Mouse (Mus musculus) hindbrain, embryonic 12.5 days (tissue): ENCODE measurements at regions not wholly inside any gene's neighbourhood (a gene's known extent, or its start where the extent isn't known, plus 50 kb on each side); places are given as distances from the start of the nearest gene placed in this dataset.

Experiments used
- ATAC-seq: fragments of 200-750 bp; cut with Nextera tagmentation; 2 replicates; pipeline ENCODE4 v1.8.0; 2017; ENCODE audit warnings: moderate TSS enrichment; ENCODE audit not compliant: low FRiP score
- H3K27ac ChIP-seq: fragments of 300-500 bp; sonication (generic); 2 replicates; pipeline ENCODE4 v1.5.1; 2016; ENCODE audit warnings: mild to moderate bottlenecking
- H3K27me3 ChIP-seq: fragments of 300-500 bp; sonication (generic); 2 replicates; pipeline ENCODE4 v1.6.1; 2016; ENCODE audit warnings: mild to moderate bottlenecking
- H3K36me3 ChIP-seq: fragments of 300-500 bp; sonication (generic); 2 replicates; pipeline ENCODE4 v1.6.1; 2016; ENCODE audit warnings: mild to moderate bottlenecking
- H3K4me1 ChIP-seq: fragments of 300-500 bp; sonication (generic); 2 replicates; pipeline ENCODE4 v1.6.1; 2016
- H3K4me2 ChIP-seq: fragments of 300-500 bp; sonication (generic); replicated peaks from 2 replicates; pipeline ENCODE4 v1.6.1; 2016; ENCODE audit warnings: mild to moderate bottlenecking
- H3K4me3 ChIP-seq: fragments of 300-500 bp; sonication (generic); 2 replicates; pipeline ENCODE4 v1.5.1; 2016; ENCODE audit warnings: mild to moderate bottlenecking
- H3K9ac ChIP-seq: fragments of 300-500 bp; sonication (generic); 2 replicates; pipeline ENCODE4 v1.6.1; 2016; ENCODE audit warnings: mild to moderate bottlenecking, moderate library complexity
- H3K9me3 ChIP-seq: fragments of 300-500 bp; sonication (generic); replicated peaks from 2 replicates; pipeline ENCODE4 v1.6.1; 2016; ENCODE audit warnings: mild to moderate bottlenecking
- WGBS: fragments of 180-500 bp; shearing (Covaris S2); methylation state at CpG from one replicate; pipeline ENCODE4 v1.1.7; 2016; 5-methylcytosine and 5-hydroxymethylcytosine counted together

DNA sequence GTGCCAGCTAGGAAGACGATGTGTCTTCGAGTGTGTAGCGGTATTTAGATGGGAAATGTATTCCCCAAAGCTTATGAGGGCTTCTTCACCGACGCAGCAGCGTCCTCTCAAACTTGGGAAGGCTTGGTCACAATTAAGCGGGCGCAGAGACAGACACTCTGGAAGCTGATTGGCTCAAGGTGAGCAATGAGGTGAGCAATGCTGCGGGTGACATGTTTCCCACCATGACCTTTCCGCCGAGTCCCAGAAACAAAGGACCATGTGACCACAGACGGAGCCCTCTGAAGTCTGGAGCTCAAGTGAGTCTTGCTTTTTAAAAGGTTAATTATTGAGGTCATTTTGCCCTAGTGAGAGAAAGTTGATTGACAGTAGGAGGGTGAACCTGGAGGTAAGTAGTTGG lies 108.0 kb upstream of the Bach2 start:
- 65% methylated on average over 12 of the region's 12 CpGs for WGBS
- no peaks in the 10 kb centered on the region for H3K9me3 ChIP-seq
- no peak for ATAC-seq
- H3K27ac ChIP-seq, result no peak overlapping the region
- H3K36me3 ChIP-seq, result no peaks in the 10 kb centered on the region
- H3K4me1 ChIP-seq, result no peaks in the 10 kb centered on the region
- no peak overlapping the region for H3K9ac ChIP-seq
- no peak overlapping the region for H3K4me3 ChIP-seq
- no peak overlapping the region for H3K4me2 ChIP-seq
- no peaks in the 10 kb centered on the region for H3K27me3 ChIP-seq

DNA sequence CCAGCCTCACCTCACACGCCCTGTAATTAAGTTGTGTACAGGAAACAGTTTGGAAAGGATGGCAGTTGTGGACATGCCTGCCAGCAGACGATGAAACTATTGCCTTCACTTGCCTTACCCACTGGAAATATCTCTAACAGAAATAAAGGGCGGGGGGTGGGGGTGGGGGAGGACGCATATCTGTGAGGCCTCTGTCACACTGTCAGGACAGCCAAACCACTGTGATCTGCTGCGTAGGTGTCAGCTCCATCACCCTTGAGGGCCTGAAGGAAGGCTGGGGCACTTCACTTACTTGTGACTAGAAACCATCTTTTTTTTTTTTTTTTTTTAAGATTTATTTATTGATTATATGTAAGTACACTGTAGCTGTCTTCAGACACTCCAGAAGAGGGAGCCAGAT lies 106.8 kb upstream of the Bach2 start:
- no peak overlapping the region for H3K27ac ChIP-seq
- no peaks in the 10 kb centered on the region for H3K27me3 ChIP-seq
- no peak for ATAC-seq
- no peak overlapping the region for H3K9ac ChIP-seq
- H3K36me3 ChIP-seq, result no peaks in the 10 kb centered on the region
- H3K4me2 ChIP-seq, result no peak overlapping the region
- H3K4me1 ChIP-seq, result no peaks in the 10 kb centered on the region
- 83% methylated on average over 5 of the region's 5 CpGs for WGBS
- no peaks in the 10 kb centered on the region for H3K9me3 ChIP-seq
- no peak overlapping the region for H3K4me3 ChIP-seq

DNA sequence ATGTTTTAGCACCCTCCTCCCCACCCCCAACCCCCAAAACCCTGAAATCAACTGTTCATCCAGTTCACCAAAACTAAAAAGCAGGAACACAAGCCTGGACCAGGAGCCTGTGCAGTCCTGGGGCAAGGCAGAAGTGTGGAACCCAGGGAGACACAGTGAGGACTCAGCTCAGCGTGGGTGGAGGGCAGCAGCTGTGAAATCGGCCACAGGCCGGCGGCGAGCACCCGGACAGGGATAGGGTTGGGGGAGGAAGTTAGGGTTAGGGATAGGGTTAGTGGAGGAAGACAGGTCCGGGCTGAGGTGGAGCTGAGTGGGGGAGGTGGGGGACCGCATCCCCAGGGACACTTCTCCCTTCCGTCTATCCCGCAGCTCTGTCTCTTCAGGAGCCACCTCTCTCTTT lies 102.5 kb upstream of the Bach2 start:
- Histone ChIP-seq H3K4me3 (no peak overlapping the region), H3K9me3 (no peaks in the 10 kb centered on the region), H3K9ac (no peak overlapping the region), H3K4me2 (no peak overlapping the region), H3K27me3 (no peaks in the 10 kb centered on the region), H3K36me3 (no peaks in the 10 kb centered on the region), H3K4me1 (no peaks in the 10 kb centered on the region), H3K27ac (no peak overlapping the region)
- 65% methylated on average over 9 of the region's 10 CpGs for WGBS
- no peak for ATAC-seq

DNA sequence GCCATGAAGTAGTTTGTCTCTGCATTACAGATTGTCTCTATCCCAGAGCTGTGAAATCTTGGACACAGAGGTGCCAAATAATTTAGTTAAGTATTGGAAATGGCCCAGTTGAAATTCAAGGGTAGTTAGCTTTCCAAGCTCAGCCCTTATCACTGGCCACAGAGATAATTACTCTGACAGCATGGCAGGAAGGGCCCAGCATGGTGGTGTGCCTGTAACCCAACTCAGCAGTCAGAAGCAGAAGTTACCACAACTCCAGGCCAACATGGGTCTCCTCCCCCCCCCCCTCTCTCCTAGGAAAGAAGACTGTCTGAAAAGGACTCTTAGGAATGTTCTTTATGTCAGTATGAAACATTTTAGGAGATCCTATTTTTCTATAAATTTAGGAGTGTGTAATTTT lies 101.4 kb upstream of the Bach2 start:
- no peaks in the 10 kb centered on the region for H3K36me3 ChIP-seq
- H3K9ac ChIP-seq, result no peak overlapping the region
- H3K9me3 ChIP-seq, result no peaks in the 10 kb centered on the region
- H3K27me3 ChIP-seq, result no peaks in the 10 kb centered on the region
- no peak for ATAC-seq
- no peak overlapping the region for H3K4me2 ChIP-seq
- no peak overlapping the region for H3K27ac ChIP-seq
- H3K4me1 ChIP-seq, result no peaks in the 10 kb centered on the region
- H3K4me3 ChIP-seq, result no peak overlapping the region

DNA sequence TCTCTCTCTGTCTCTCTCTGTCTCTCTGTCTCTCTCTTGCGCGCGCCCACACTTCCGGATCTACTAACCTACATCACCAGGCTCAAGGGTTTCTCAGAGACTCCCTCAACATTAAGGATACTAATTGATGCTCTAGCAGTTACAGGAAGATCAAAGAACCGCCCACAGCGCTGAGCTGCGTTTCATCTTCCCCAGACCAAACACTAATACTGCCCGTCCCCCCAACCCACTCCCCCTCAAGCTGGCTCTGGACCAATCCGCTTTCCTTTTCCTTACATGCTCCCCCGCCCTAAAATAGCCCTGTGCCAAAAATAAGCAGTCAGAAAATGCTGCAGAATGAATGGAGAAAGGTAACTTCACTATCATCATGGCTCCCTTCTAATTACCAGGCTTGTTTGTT lies 100.6 kb upstream of the Bach2 start:
- H3K9ac ChIP-seq, result no peak overlapping the region
- ATAC-seq, result no peak

DNA sequence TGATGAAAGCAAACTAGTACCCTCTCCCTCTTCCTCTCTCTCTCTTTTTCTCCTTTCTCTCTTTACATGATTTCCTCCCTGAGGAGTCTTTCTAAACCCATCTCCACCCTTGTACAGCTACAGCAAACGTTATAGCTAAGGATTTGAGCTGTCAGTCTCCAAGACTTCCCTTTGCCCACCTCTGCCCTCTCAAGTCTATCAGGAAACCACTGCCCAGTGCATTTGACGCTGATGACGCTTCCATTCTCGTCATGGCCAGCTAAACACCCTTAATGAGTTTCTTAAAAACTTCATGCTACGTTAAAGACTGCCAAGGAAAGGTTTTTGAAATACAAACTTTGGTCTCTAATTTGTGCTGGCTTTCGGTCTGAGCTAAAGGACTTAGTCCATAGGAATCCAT lies 99.0 kb upstream of the Bach2 start:
- Histone ChIP-seq H3K4me3 (no peak overlapping the region), H3K4me2 (no peak overlapping the region), H3K27ac (no peak overlapping the region), H3K9me3 (no peaks in the 10 kb centered on the region), H3K36me3 (no peaks in the 10 kb centered on the region), H3K4me1 (no peaks in the 10 kb centered on the region), H3K9ac (no peak overlapping the region), H3K27me3 (no peaks in the 10 kb centered on the region)
- 81% methylated on average over 6 of the region's 6 CpGs for WGBS
- ATAC-seq, result no peak

More for the DNA sequence above, 100.6 kb upstream of the Bach2 start:
- no peaks in the 10 kb centered on the region for H3K9me3 ChIP-seq
- H3K4me3 ChIP-seq, result no peak overlapping the region
- WGBS, result 80% methylated on average over 10 of the region's 10 CpGs
- no peaks in the 10 kb centered on the region for H3K27me3 ChIP-seq
- no peak overlapping the region for H3K27ac ChIP-seq
- no peaks in the 10 kb centered on the region for H3K36me3 ChIP-seq
- H3K4me1 ChIP-seq, result no peaks in the 10 kb centered on the region
- no peak overlapping the region for H3K4me2 ChIP-seq

DNA sequence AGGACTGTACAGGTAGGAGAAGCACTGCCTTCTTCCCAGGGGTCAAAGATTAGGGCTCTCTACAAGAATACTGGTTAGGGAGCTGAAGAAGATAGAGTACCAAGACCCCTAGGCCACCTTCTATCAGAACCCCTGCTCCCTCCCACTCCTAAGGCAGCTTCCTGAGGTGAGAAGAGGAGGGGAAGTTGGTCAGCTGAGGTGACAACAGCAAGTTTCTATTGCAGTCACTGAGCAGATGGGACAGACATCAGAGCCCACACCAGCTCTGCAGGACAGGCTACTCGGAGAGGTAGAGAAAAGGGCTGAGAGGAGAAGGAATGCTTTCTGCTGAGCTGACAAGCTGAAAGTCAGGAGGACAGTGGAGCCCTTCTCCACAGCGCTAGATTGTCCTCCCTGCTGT lies 98.5 kb upstream of the Bach2 start:
- H3K9me3 ChIP-seq, result no peaks in the 10 kb centered on the region
- no peak for ATAC-seq
- no peak overlapping the region for H3K4me2 ChIP-seq
- H3K36me3 ChIP-seq, result no peaks in the 10 kb centered on the region
- no peak overlapping the region for H3K4me3 ChIP-seq
- H3K27me3 ChIP-seq, result no peaks in the 10 kb centered on the region
- no peak overlapping the region for H3K9ac ChIP-seq
- WGBS, result 81% methylated on average over 2 of the region's 2 CpGs
- no peak overlapping the region for H3K27ac ChIP-seq
- H3K4me1 ChIP-seq, result no peaks in the 10 kb centered on the region

DNA sequence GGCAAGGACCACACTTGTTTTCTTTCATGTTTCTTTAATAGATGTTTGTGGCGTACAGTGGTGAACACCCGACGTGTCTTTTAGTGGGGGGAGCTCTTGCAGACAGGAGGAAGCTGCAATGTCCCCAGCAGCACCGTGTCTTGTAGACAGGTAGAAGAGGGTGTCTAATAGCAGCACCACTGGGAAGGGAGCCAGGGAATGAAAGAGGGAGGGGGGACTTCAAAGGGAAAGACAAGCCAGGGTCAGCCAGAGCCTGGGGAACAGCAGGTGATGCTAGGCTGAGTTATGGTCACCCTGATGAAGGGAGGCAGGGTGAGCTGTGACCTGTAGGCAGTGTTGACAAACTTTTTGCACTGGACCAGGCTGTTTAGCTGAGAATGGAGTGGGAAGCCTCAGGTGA lies 96.4 kb upstream of the Bach2 start:
- no peak overlapping the region for H3K9ac ChIP-seq
- H3K4me1 ChIP-seq, result no peaks in the 10 kb centered on the region
- WGBS, result 83% methylated on average over 4 of the region's 4 CpGs
- no peak overlapping the region for H3K4me3 ChIP-seq
- ATAC-seq, result no peak
- H3K27me3 ChIP-seq, result no peaks in the 10 kb centered on the region
- H3K27ac ChIP-seq, result no peak overlapping the region
- no peak overlapping the region for H3K4me2 ChIP-seq
- no peaks in the 10 kb centered on the region for H3K9me3 ChIP-seq
- no peaks in the 10 kb centered on the region for H3K36me3 ChIP-seq

DNA sequence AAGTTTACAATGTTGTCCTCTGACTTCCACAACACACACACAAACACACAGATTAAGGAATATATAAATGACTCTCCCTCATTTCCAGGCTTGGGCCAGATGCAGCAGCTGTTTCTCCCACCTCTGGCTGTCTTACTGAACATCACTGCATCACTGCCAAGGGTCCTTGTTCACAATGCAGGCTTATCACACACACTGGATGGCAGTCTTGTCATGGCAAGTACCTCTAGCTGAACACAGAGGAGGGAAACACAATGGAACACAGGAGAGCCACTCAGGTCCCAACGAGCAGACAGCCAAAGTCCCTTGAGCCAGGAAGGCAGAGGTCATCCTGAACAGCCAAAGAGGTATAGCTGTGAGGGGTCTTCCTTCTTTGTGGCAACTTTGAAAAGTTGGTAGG lies 91.5 kb upstream of the Bach2 start:
- Histone ChIP-seq H3K36me3 (no peaks in the 10 kb centered on the region), H3K9me3 (no peaks in the 10 kb centered on the region), H3K9ac (no peak overlapping the region), H3K4me2 (no peak overlapping the region), H3K4me3 (no peak overlapping the region), H3K27me3 (no peaks in the 10 kb centered on the region), H3K27ac (no peak overlapping the region), H3K4me1 (no peaks in the 10 kb centered on the region)
- WGBS, result 39% methylated on average over 1 of the region's 1 CpGs
- ATAC-seq, result no peak

DNA sequence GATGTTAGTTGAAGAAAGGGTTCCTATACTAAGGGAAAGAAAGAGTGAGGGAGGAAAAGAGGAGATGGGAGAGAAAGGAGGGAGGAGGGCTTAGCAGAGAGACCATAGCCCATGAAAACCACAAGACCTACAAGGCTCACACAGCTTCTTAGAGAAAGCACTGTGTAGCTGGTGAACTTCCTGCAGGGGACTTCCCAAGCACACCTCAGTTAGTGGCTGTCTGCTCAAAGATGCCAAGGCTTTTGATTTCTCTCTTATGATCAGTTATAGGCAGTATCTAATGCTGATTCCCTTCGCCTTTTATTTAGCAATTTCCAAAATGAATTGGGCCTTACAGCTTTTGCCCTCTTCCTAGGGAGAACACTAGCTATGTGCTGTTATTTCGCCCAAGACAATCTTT lies 90.0 kb upstream of the Bach2 start:
- no peak for ATAC-seq
- WGBS, result 92% methylated on average over 2 of the region's 2 CpGs

DNA sequence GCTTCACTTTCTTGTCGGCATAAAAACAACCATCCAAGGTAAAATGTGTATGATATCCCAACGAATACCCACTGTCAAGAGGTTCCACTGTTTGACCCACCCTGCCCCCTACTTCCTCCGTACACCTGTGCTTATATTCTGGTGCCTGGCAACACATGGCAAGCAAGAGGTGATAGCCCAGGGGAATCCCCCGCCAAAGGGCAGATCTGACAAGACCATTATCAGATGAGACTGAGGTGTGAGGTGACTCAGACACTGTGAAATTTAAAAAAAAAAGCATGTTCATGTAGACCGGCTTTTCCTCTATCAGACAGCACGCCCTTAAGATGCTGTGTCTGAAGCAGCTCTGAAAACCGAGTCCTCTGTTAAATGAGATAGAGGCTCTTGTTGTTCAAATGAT lies 89.4 kb upstream of the Bach2 start:
- H3K4me1 ChIP-seq, result no peaks in the 10 kb centered on the region
- H3K27ac ChIP-seq, result no peak overlapping the region
- no peaks in the 10 kb centered on the region for H3K36me3 ChIP-seq
- WGBS, result 88% methylated on average over 7 of the region's 7 CpGs
- H3K9ac ChIP-seq, result no peak overlapping the region
- no peak overlapping the region for H3K4me2 ChIP-seq
- no peak overlapping the region for H3K4me3 ChIP-seq
- H3K9me3 ChIP-seq, result no peaks in the 10 kb centered on the region
- ATAC-seq, result no peak
- H3K27me3 ChIP-seq, result no peaks in the 10 kb centered on the region

More for the DNA sequence above, 90.0 kb upstream of the Bach2 start:
- Histone ChIP-seq H3K36me3 (no peaks in the 10 kb centered on the region), H3K27me3 (no peaks in the 10 kb centered on the region), H3K9ac (no peak overlapping the region), H3K27ac (no peak overlapping the region), H3K4me1 (no peaks in the 10 kb centered on the region), H3K4me3 (no peak overlapping the region), H3K4me2 (no peak overlapping the region), H3K9me3 (no peaks in the 10 kb centered on the region)

DNA sequence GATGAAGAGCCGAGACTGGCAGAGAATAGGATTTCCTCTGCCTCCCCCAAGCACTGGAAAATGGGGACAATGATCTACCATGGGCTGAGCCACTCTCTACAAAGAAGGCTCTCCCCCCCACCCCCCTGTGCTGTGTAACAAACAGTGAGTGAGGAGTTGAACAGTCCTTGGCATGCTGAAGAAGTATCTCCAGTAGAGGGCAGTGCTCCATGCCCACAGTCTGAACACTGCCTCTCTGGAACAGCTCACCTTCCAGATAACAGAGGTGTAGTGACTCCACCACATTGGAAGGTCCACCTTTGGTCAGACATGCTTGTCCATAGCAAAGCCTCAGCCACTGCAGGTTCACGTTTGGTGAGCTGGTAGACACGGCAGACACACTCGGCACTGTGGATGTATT lies 85.2 kb upstream of the Bach2 start:
- ATAC-seq, result peak; percentile 62
- Histone ChIP-seq H3K27ac (no peak overlapping the region), H3K27me3 (no peaks in the 10 kb centered on the region), H3K4me2 (no peak overlapping the region), H3K9me3 (no peaks in the 10 kb centered on the region), H3K36me3 (no peaks in the 10 kb centered on the region), H3K4me3 (no peak overlapping the region), H3K4me1 (no peaks in the 10 kb centered on the region), H3K9ac (no peak overlapping the region)
- WGBS, result 76% methylated on average over 4 of the region's 4 CpGs

DNA sequence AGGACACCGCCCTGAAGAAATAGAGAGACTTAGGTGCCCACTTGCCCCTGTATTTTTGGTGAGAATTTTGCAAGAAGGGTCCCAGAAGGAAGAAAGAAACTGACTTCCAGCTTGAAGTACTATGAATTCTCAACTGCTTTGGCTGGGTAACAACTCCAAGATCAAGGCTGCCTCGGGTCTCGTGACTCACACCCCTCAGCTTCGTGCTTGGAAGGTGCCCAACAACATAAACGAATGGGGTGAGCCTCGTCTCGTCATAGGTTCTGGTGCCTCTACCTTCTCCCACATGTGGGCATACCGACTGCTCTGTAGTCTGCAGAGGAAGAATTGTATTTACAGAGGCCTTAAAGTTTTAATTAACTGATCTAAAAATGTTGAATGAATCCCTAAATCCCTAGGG lies 81.6 kb upstream of the Bach2 start:
- no peak overlapping the region for H3K4me3 ChIP-seq
- no peak for ATAC-seq
- WGBS, result 78% methylated on average over 8 of the region's 8 CpGs

DNA sequence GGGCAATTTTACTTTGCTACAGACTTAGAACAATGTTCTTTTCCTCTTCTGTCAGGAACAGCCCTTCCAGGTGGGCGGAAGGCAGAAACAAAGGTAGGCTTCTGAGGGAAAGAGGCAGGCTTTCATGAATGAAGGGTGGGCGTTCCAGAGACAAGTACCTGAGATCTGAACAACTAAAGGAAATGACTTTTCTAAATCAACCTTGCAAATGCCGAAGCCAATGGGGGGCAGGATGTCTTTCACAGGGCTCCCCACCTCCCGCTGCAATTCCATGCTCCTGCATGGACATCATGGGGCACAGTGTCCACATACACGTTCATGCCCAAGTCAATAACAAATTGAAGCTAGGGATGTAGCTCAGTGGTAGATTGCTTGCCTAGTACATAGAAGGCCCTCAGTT lies 80.2 kb upstream of the Bach2 start:
- H3K9me3 ChIP-seq, result no peaks in the 10 kb centered on the region
- no peak overlapping the region for H3K4me2 ChIP-seq
- H3K27ac ChIP-seq, result no peak overlapping the region
- no peaks in the 10 kb centered on the region for H3K27me3 ChIP-seq
- no peak for ATAC-seq
- H3K4me3 ChIP-seq, result no peak overlapping the region
- H3K36me3 ChIP-seq, result no peaks in the 10 kb centered on the region
- H3K9ac ChIP-seq, result no peak overlapping the region
- WGBS, result 47% methylated on average over 5 of the region's 5 CpGs
- peaks cover 23% of the 10 kb centered on the region for H3K4me1 ChIP-seq

More for the DNA sequence above, 81.6 kb upstream of the Bach2 start:
- no peak overlapping the region for H3K27ac ChIP-seq
- H3K36me3 ChIP-seq, result no peaks in the 10 kb centered on the region
- no peak overlapping the region for H3K4me2 ChIP-seq
- no peak overlapping the region for H3K9ac ChIP-seq
- no peaks in the 10 kb centered on the region for H3K27me3 ChIP-seq
- peaks cover 18% of the 10 kb centered on the region for H3K4me1 ChIP-seq
- no peaks in the 10 kb centered on the region for H3K9me3 ChIP-seq
